Mouse (Mus musculus): ENCODE measurements around the gene Atp1b2. TPM values are rescaled to one million over a fixed set of nuclear protein-coding genes. Genes with fewer than 3 reads are reported as not detected.
A peak's percentile ranks its signal among the peaks of the same experiment; 100 is the strongest.
"Not testable (repeated sequence)": the region's sequence is repeated elsewhere in the genome, so short reads cannot be mapped to it uniquely, and the experiment has no call there.

Gene Atp1b2
- polyA plus RNA-seq, 1 experiment from 2014 or later = 9.5 TPM

DNA sequence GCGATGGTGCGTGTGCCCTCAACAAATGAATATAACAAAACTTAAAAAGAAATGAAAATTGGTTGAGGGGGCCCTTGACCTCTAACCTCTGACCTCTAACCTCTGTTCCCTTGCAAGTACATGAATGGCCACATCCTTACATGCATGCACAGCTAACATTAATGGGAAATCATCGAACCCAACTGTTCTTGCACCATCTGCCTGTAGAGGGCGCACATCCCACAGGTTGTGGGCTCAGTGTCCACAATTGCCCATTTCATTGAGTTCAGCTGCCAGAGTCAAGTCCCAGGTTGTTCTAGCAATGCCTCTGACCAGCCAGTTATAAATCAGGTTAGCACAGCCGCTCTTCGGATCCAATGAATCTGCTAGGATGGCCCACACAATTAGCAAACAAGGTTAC is 22.5 kb upstream of the Atp1b2 start:
- Histone ChIP-seq H3K36me3 (ENCODE audit: control insufficient read depth, insufficient read depth, low read length) (no peaks in the 10 kb centered on the region), H3K9me3 (replicated peaks; ENCODE audit: control insufficient read depth, low read length) (no peaks in the 10 kb centered on the region), H3K4me3 (replicated peaks; ENCODE audit: low read length) (no peak overlapping the region), H3K27ac (ENCODE audit: low read length) (no peak overlapping the region), H3K9ac (ENCODE audit: low read length) (no peak overlapping the region), H3K4me2 (ENCODE audit: low read depth, low read length) (no peak overlapping the region), H3K4me1 (ENCODE audit: control insufficient read depth, insufficient read depth, low read length) (no peaks in the 10 kb centered on the region), H3K27me3 (ENCODE audit: control insufficient read depth, insufficient read depth, low read length) (no peaks in the 10 kb centered on the region)
- no peak for ATAC-seq (ENCODE audit: insufficient read depth, low FRiP score)
- 33% methylated on average over 6 of the region's 6 CpGs for WGBS

- ATAC-seq (ENCODE audit: insufficient read depth, low FRiP score); H3K4me1 ChIP-seq (ENCODE audit: control insufficient read depth, insufficient read depth, low read length); H3K4me3 ChIP-seq (replicated peaks; ENCODE audit: low read length); H3K4me2 ChIP-seq (ENCODE audit: low read depth, low read length); H3K36me3 ChIP-seq (ENCODE audit: control insufficient read depth, insufficient read depth, low read length); H3K9me3 ChIP-seq (replicated peaks; ENCODE audit: control insufficient read depth, low read length); H3K9ac ChIP-seq (ENCODE audit: low read length); H3K27me3 ChIP-seq (ENCODE audit: control insufficient read depth, insufficient read depth, low read length); H3K27ac ChIP-seq (ENCODE audit: low read length): not testable (repeated sequence)
- 75% methylated on average over 2 of the region's 2 CpGs for WGBS
Observed at GRCm38 (mm10) chr11:69624339-69624738, 18.6 kb upstream of the Atp1b2 start.

DNA sequence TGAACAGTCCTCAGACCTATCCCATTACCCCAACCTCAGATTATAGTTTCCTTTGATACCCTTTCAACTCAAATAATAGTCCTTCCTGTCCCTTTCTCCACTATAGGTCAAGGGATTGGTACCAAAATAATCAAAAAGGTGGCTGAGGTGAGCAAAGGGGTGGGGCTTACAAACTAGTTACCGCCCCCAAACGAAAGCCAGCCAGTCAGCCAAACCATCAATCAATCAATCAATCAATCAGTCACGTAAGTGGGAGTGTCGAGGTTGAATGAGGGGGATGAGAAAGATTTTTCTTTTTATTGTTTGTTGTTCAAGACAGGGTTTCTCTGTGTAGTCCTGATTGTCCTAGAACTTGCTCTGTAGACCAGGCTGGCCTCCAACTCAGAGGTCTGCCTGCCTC is 17.3 kb upstream of the Atp1b2 start:
- H3K4me3 ChIP-seq (replicated peaks; ENCODE audit: low read length) = 0 out of 2 replicates have a peak overlapping the region, but pooled peaks have one; percentile 65
- H3K4me2 ChIP-seq (ENCODE audit: low read depth, low read length) = peak overlapping the region; percentile 66; the same call in 1 of the 2 replicates
- no peak overlapping the region; the same call in 1 of the 2 replicates for H3K9ac ChIP-seq (ENCODE audit: low read length)
- no peaks in the 10 kb centered on the region for H3K36me3 ChIP-seq (ENCODE audit: control insufficient read depth, insufficient read depth, low read length)
- H3K27ac ChIP-seq (ENCODE audit: low read length) = no peak overlapping the region
- no peak for ATAC-seq (ENCODE audit: insufficient read depth, low FRiP score)
- no peaks in the 10 kb centered on the region for H3K27me3 ChIP-seq (ENCODE audit: control insufficient read depth, insufficient read depth, low read length)
- peaks cover 3% of the 10 kb centered on the region; the same call in 1 of the 2 replicates for H3K4me1 ChIP-seq (ENCODE audit: control insufficient read depth, insufficient read depth, low read length)
- no peaks in the 10 kb centered on the region for H3K9me3 ChIP-seq (replicated peaks; ENCODE audit: control insufficient read depth, low read length)
- WGBS = 67% methylated on average over 4 of the region's 4 CpGs

DNA sequence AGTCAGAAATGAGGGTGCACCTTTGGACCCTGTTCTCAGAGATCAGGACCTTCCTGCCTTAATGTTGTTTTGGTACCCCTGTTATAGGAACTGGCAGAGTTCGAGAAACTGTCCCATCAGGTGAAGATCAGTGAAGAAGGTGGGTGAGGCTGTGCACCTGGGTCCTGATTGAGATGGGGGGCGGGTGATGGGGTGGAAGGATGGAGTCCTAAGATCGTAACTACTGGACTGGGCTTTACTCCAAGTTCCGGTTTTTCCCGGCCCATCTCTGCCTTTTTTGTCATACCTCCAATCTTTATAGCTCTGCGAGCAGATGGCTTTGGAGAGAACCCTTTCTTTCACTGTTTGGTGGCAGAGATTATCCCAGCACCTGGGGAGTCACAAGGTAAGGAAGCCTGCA is 16.7 kb upstream of the Atp1b2 start:
- Histone ChIP-seq H3K27ac (ENCODE audit: low read length) (no peak overlapping the region; the same call in 1 of the 2 replicates), H3K9me3 (replicated peaks; ENCODE audit: control insufficient read depth, low read length) (no peaks in the 10 kb centered on the region), H3K27me3 (ENCODE audit: control insufficient read depth, insufficient read depth, low read length) (no peaks in the 10 kb centered on the region), H3K4me1 (ENCODE audit: control insufficient read depth, insufficient read depth, low read length) (peaks cover 3% of the 10 kb centered on the region; the same call in 1 of the 2 replicates), H3K9ac (ENCODE audit: low read length) (peak overlapping the region; percentile 79), H3K36me3 (ENCODE audit: control insufficient read depth, insufficient read depth, low read length) (no peaks in the 10 kb centered on the region), H3K4me3 (replicated peaks; ENCODE audit: low read length) (peak overlapping the region; percentile 65), H3K4me2 (ENCODE audit: low read depth, low read length) (peak overlapping the region; percentile 66)
- peak; percentile 32; the same call in 1 of the 2 replicates for ATAC-seq (ENCODE audit: insufficient read depth, low FRiP score)
- 27% methylated on average over 6 of the region's 6 CpGs for WGBS

DNA sequence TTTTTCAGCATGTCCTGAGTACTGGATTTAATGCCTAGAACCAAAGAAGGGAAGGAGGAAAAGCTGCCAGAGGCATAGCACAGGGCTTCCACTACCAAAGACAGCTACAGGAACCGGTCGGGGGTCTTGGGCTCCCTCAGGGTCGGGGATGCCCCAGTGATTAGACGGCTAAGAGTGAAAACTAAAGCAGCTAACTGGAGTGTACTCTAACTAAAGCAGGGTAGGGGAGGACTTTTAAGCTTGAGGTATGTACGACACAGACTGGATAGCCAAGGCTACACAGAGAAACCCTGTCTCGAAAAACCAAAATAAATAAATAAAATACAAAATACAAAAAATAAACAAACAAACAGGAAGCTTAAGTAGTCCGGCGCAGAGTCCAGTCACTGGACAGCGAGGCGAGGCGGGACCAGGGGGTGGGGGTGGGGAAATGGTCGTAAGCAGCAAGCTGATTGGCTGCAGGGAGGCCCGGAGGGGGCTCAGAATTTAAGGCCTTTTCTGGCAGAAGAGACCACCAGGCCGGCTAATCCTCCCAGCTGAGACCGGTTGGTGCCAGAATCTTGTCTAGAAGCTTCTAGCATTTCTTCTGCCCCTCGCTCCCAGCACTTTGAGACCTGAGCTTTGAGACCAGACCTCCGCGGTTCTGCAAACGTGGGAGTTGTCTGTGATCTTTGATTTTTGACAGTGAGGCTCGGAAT is 16.0 kb upstream of the Atp1b2 start, which contains the start of gene Sat2:
Gene Sat2 (plus strand): TSS at position 454 of the 698 bp plus-strand sequence.
- Histone ChIP-seq H3K36me3 (ENCODE audit: control insufficient read depth, insufficient read depth, low read length) (no peaks in the 10 kb centered on the region), H3K27ac (ENCODE audit: low read length) (peak within 1 kb of the TSS; percentile 66), H3K9me3 (replicated peaks; ENCODE audit: control insufficient read depth, low read length) (no peaks in the 10 kb centered on the region), H3K4me3 (replicated peaks; ENCODE audit: low read length) (peak within 1 kb of the TSS; percentile 65), H3K9ac (ENCODE audit: low read length) (peak within 1 kb of the TSS; percentile 79), H3K4me2 (ENCODE audit: low read depth, low read length) (peak within 1 kb of the TSS; percentile 66), H3K4me1 (ENCODE audit: control insufficient read depth, insufficient read depth, low read length) (peaks cover 3% of the 10 kb centered on the region; the same call in 1 of the 2 replicates), H3K27me3 (ENCODE audit: control insufficient read depth, insufficient read depth, low read length) (no peaks in the 10 kb centered on the region)
- peak; percentile 87; the same call in 1 of the 2 replicates for ATAC-seq (ENCODE audit: insufficient read depth, low FRiP score)
- 2% methylated on average over 20 of the region's 20 CpGs for WGBS

DNA sequence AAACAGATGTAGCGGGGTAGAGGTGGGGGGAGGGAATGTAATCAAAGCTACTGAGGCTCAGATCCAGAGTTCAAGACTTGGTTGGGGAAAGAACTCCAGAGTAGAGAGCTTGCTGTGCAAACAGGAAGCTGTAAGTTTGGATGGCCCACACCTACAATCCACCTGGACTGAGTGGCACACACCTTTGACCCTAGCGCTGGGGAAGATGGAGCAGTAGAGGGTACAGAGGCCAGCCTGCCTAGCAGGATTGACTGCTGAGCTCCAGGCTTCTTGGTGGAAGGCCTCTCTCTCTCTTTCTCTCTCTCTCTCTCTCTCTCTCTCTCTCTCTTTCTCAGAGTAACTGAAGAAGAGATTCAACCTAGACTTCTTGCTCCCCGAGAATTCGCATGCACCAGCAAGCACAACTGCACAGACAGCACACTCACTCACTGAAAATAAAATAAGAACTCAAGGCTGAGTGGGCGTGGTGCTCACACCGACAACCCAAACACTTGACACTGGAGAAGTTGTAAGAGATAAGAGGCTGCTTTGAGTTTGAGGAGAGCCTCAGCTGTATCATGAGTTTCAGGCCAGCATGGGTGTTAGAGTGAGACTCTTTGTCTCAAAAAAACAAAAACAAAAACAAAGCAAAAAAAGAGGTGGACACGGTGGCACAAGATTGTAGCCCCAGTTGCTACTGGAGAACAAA is 14.8 kb upstream of the Atp1b2 start:
- Histone ChIP-seq H3K4me1 (ENCODE audit: control insufficient read depth, insufficient read depth, low read length) (peaks cover 3% of the 10 kb centered on the region; the same call in 1 of the 2 replicates), H3K9me3 (replicated peaks; ENCODE audit: control insufficient read depth, low read length) (no peaks in the 10 kb centered on the region), H3K9ac (ENCODE audit: low read length) (no peak overlapping the region), H3K27ac (ENCODE audit: low read length) (no peak overlapping the region), H3K4me2 (ENCODE audit: low read depth, low read length) (no peak overlapping the region), H3K27me3 (ENCODE audit: control insufficient read depth, insufficient read depth, low read length) (no peaks in the 10 kb centered on the region), H3K4me3 (replicated peaks; ENCODE audit: low read length) (no peak overlapping the region), H3K36me3 (ENCODE audit: control insufficient read depth, insufficient read depth, low read length) (no peaks in the 10 kb centered on the region)
- ATAC-seq (ENCODE audit: insufficient read depth, low FRiP score) = no peak
- 75% methylated on average over 7 of the region's 7 CpGs for WGBS

DNA sequence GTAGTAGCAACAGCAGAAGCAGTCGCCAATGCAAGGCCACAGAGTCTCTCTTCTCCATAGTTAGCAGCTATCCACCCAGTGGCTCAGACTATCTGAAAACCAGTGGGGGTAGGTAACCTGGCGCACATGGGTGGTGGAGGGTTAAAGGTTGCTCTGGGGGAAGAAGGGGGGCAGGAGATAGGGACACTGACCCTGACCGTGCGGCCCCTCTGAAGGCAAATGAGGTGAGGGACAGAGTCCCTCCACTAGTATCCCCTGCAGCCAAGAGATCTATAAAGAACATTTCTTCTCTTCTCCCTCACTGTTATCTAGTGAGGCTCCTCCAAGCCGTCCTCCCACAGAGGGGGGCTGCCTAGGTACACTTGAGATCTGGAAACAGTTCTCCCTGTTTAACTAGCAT is 12.1 kb upstream of the Atp1b2 start, which contains the start of gene Shbg:
Gene Shbg (minus strand): TSS at position 101 of the 400 bp plus-strand sequence.
- Histone ChIP-seq H3K9ac (ENCODE audit: low read length) (no peak within 1 kb of the TSS), H3K36me3 (ENCODE audit: control insufficient read depth, insufficient read depth, low read length) (no peaks in the 10 kb centered on the region), H3K27ac (ENCODE audit: low read length) (no peak within 1 kb of the TSS), H3K4me3 (replicated peaks; ENCODE audit: low read length) (no peak within 1 kb of the TSS), H3K27me3 (ENCODE audit: control insufficient read depth, insufficient read depth, low read length) (no peaks in the 10 kb centered on the region), H3K9me3 (replicated peaks; ENCODE audit: control insufficient read depth, low read length) (no peaks in the 10 kb centered on the region), H3K4me1 (ENCODE audit: control insufficient read depth, insufficient read depth, low read length) (peaks cover 7% of the 10 kb centered on the region), H3K4me2 (ENCODE audit: low read depth, low read length) (no peak within 1 kb of the TSS)
- 61% methylated on average over 5 of the region's 5 CpGs for WGBS
- no peak for ATAC-seq (ENCODE audit: insufficient read depth, low FRiP score)

DNA sequence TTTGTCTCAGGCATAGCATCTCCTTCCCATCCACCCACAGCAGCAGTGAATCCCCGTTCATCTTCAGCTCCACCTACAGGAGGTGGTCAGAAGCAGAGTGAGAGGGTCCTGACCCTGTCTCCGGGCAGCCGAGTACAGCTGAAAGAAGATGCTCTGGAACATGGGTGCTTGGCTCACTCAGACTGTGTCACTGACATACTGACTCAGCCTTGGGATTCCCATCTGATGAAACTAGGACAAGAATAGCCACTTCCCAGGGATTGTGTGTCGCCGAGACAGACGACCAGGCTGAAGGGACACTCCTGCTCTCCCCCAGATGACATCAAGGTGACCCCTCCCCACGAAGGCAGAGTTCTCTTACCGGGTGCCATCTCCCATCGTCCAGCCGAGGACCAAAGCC is 11.0 kb upstream of the Atp1b2 start:
- ATAC-seq (ENCODE audit: insufficient read depth, low FRiP score) = no peak
- H3K4me1 ChIP-seq (ENCODE audit: control insufficient read depth, insufficient read depth, low read length) = peaks cover 7% of the 10 kb centered on the region
- no peaks in the 10 kb centered on the region for H3K9me3 ChIP-seq (replicated peaks; ENCODE audit: control insufficient read depth, low read length)
- no peak overlapping the region for H3K4me2 ChIP-seq (ENCODE audit: low read depth, low read length)
- no peaks in the 10 kb centered on the region for H3K27me3 ChIP-seq (ENCODE audit: control insufficient read depth, insufficient read depth, low read length)
- WGBS = 43% methylated on average over 10 of the region's 10 CpGs
- H3K4me3 ChIP-seq (replicated peaks; ENCODE audit: low read length) = no peak overlapping the region
- H3K27ac ChIP-seq (ENCODE audit: low read length) = no peak overlapping the region
- no peaks in the 10 kb centered on the region for H3K36me3 ChIP-seq (ENCODE audit: control insufficient read depth, insufficient read depth, low read length)
- no peak overlapping the region for H3K9ac ChIP-seq (ENCODE audit: low read length)

GRCm38 (mm10) chr11:69614257-69614588 is 8.5 kb upstream of the Atp1b2 start:
- peak overlapping the region; percentile 50 for H3K4me2 ChIP-seq (ENCODE audit: low read depth, low read length)
- not testable (repeated sequence) for H3K27ac ChIP-seq (ENCODE audit: low read length); ATAC-seq (ENCODE audit: insufficient read depth, low FRiP score); H3K9ac ChIP-seq (ENCODE audit: low read length); H3K27me3 ChIP-seq (ENCODE audit: control insufficient read depth, insufficient read depth, low read length); H3K4me1 ChIP-seq (ENCODE audit: control insufficient read depth, insufficient read depth, low read length); H3K9me3 ChIP-seq (replicated peaks; ENCODE audit: control insufficient read depth, low read length); H3K4me3 ChIP-seq (replicated peaks; ENCODE audit: low read length); H3K36me3 ChIP-seq (ENCODE audit: control insufficient read depth, insufficient read depth, low read length)
- WGBS = 42% methylated on average over 11 of the region's 11 CpGs

All from stomach, embryonic 16.5 days (tissue).